Mouse (Mus musculus): ENCODE measurements around the gene Mrps16.

Gene Mrps16

GRCm38 (mm10) chr14:20368271-20368670 is 25.2 kb downstream of the Mrps16 start:
- DNase-seq (ENCODE audit: low spot score in 2 of 2): no peak

- no peak for DNase-seq (ENCODE audit: low spot score in 2 of 2)
Measured at GRCm38 (mm10) chr14:20363230-20363629, 30.2 kb downstream of the Mrps16 start.

- peak; percentile 94 to 95 for DNase-seq (ENCODE audit: low spot score in 2 of 2)
Measured at GRCm38 (mm10) chr14:20347991-20348541, 45.4 kb downstream of the Mrps16 start, which contains the start of the genes Ecd and Fam149b. Ecd (minus strand) TSS chr14:20348121. Fam149b (plus strand) TSS chr14:20348162.

- DNase-seq (ENCODE audit: low spot score in 2 of 2): no peak
Measured at GRCm38 (mm10) chr14:20347441-20347990, 45.9 kb downstream of the Mrps16 start.

- no peak for DNase-seq (ENCODE audit: low spot score in 2 of 2)
Measured at GRCm38 (mm10) chr14:20345885-20346284, 47.5 kb downstream of the Mrps16 start.

GRCm38 (mm10) chr14:20340866-20341265 is 52.6 kb downstream of the Mrps16 start:
- no peak for DNase-seq (ENCODE audit: low spot score in 2 of 2)

- DNase-seq (ENCODE audit: low spot score in 2 of 2): no peak
Measured at GRCm38 (mm10) chr14:20340149-20340548, 53.3 kb downstream of the Mrps16 start.

- no peak for DNase-seq (ENCODE audit: low spot score in 2 of 2)
Measured at GRCm38 (mm10) chr14:20339415-20339814, 54.0 kb downstream of the Mrps16 start.

Measured in right cerebral cortex, postnatal 10 days (tissue).